8 mouse cellular contexts compared by ENCODE assay signal in genomic region chr15:102028040-102028439, GRCm38 (mm10). TPM values are rescaled to one million over a fixed set of nuclear protein-coding genes. Genes with fewer than 3 reads are reported as not detected.
DNase-seq lines count a peak whose midpoint lies in the region; ATAC-seq and TF ChIP-seq lines count a peak whose summit lies in the region.

Gene Krt18 (plus strand): TSS chr15:102028180.

- peaks cover 4% of the 10 kb centered on the region; the same call in 1 of the 2 replicates for H3K4me1 ChIP-seq in heart, adult 2 months (ENCODE audit: control insufficient read depth, insufficient read depth, low read length)
- H3K4me1 ChIP-seq in embryonic facial prominence, embryonic 14.5 days (ENCODE audit: control insufficient read depth, insufficient read depth, low read length) = peaks cover 25% of the 10 kb centered on the region
- peaks cover 4% of the 10 kb centered on the region; the same call in 1 of the 2 replicates for H3K4me1 ChIP-seq in intestine, postnatal 0 days (replicated peaks; ENCODE audit: control insufficient read depth, insufficient read depth, low read length)
- H3K4me1 ChIP-seq in lung, embryonic 16.5 days (replicated peaks; ENCODE audit: control insufficient read depth, insufficient read depth, low read length) = peaks cover 22% of the 10 kb centered on the region

- peaks cover 2% of the 10 kb centered on the region for H3K27me3 ChIP-seq in heart, adult 2 months (ENCODE audit: control insufficient read depth, insufficient read depth, low read length)
- peaks cover 31% of the 10 kb centered on the region for H3K27me3 ChIP-seq in embryonic facial prominence, embryonic 14.5 days (replicated peaks; ENCODE audit: control insufficient read depth, insufficient read depth, low read length)
- H3K27me3 ChIP-seq in intestine, postnatal 0 days (replicated peaks; ENCODE audit: control insufficient read depth, insufficient read depth, low read length) = no peaks in the 10 kb centered on the region
- peaks cover 2% of the 10 kb centered on the region; the same call in 1 of the 2 replicates for H3K27me3 ChIP-seq in lung, embryonic 16.5 days (ENCODE audit: control insufficient read depth, insufficient read depth, low read depth, low read length)

- no peak for TF ChIP-seq EP300 in heart, adult 2 months (IDR thresholded peaks at IDR 0.05; ENCODE audit: insufficient read depth, low read depth, low read length)

- H3K79me2 ChIP-seq in heart, adult 2 months (replicated peaks; ENCODE audit: control insufficient read depth, insufficient read depth, low read length) = no peaks in the 10 kb centered on the region

- ATAC-seq in embryonic facial prominence, embryonic 14.5 days (ENCODE audit: low read depth) = peak; percentile 32; the same call in 1 of the 2 replicates
- ATAC-seq in intestine, postnatal 0 days = peak; percentile 59
- peak; percentile 56; the same call in 1 of the 2 replicates for ATAC-seq in lung, embryonic 16.5 days (ENCODE audit: low read depth)

- H3K9ac ChIP-seq in heart, adult 2 months (ENCODE audit: low read depth, low read length) = 0 out of 2 replicates have a peak within 1 kb of the TSS, but pooled peaks have one; percentile 11
- peak within 1 kb of the TSS; percentile 37 for H3K9ac ChIP-seq in embryonic facial prominence, embryonic 14.5 days (ENCODE audit: low read depth, low read length)
- peak within 1 kb of the TSS; percentile 76 for H3K9ac ChIP-seq in intestine, postnatal 0 days (ENCODE audit: low read depth, low read length)
- peak within 1 kb of the TSS; percentile 72 for H3K9ac ChIP-seq in lung, embryonic 16.5 days (ENCODE audit: low read length)

- peak in 1 of 2 experiments; percentile 19 for DNase-seq in heart, adult 2 months
- DNase-seq in heart, adult 11 months = no peak
- peak; percentile 57 for DNase-seq in embryonic facial prominence, embryonic 14.5 days (ENCODE audit: low spot score)
- DNase-seq in thymus, postnatal 0 days (ENCODE audit: low spot score) = peak; percentile 7
- no peak for DNase-seq in frontal cortex, postnatal 36 days (ENCODE audit: low spot score in 2 of 2)
- DNase-seq in left cerebral cortex, postnatal 36 days (ENCODE audit: low spot score in 2 of 2) = no peak

- H3K4me2 ChIP-seq in embryonic facial prominence, embryonic 14.5 days (ENCODE audit: low read depth, low read length) = peak within 1 kb of the TSS; percentile 59
- peak within 1 kb of the TSS; percentile 66 for H3K4me2 ChIP-seq in intestine, postnatal 0 days (replicated peaks; ENCODE audit: low read depth)
- H3K4me2 ChIP-seq in lung, embryonic 16.5 days (ENCODE audit: low read depth, low read length) = peak within 1 kb of the TSS; percentile 54

- TF ChIP-seq POLR2A in heart, adult 2 months (IDR thresholded peaks at IDR 0.05; ENCODE audit: insufficient read depth, low read depth, low read length) = no peak

- 5% methylated on average over 28 of the region's 28 CpGs for WGBS in heart, adult 2 months
- under 1% methylated on average over 18 of the region's 28 CpGs for WGBS in embryonic facial prominence, embryonic 14.5 days
- WGBS in intestine, postnatal 0 days = 1% methylated on average over 28 of the region's 28 CpGs
- 1% methylated on average over 28 of the region's 28 CpGs for WGBS in lung, embryonic 16.5 days

- no peaks in the 10 kb centered on the region for H3K9me3 ChIP-seq in embryonic facial prominence, embryonic 14.5 days (ENCODE audit: control insufficient read depth, low read length)
- H3K9me3 ChIP-seq in intestine, postnatal 0 days (ENCODE audit: control insufficient read depth) = no peaks in the 10 kb centered on the region
- H3K9me3 ChIP-seq in lung, embryonic 16.5 days (ENCODE audit: control insufficient read depth, low read length) = no peaks in the 10 kb centered on the region

- H3K4me3 ChIP-seq in heart, adult 2 months = no peak within 1 kb of the TSS
- peak within 1 kb of the TSS; percentile 36 for H3K4me3 ChIP-seq in embryonic facial prominence, embryonic 14.5 days (ENCODE audit: low read depth, low read length)
- peak within 1 kb of the TSS; percentile 66 for H3K4me3 ChIP-seq in intestine, postnatal 0 days (ENCODE audit: low read depth, low read length)
- H3K4me3 ChIP-seq in lung, embryonic 16.5 days (ENCODE audit: low read length) = peak within 1 kb of the TSS; percentile 57

- intact Hi-C loops in heart, adult 2 months (cut with DNase I) = no loop called here
- intact Hi-C loops in left cerebral cortex, postnatal 36 days (cut with DNase I) = no loop called here

- TF ChIP-seq CTCF in heart, adult 2 months (IDR thresholded peaks at IDR 0.05) = no peak
- no peak for TF ChIP-seq CTCF in intestine, postnatal 0 days (IDR thresholded peaks at IDR 0.05; ENCODE audit: low read depth)

- H3K27ac ChIP-seq in heart, adult 2 months = no peak within 1 kb of the TSS
- no peak within 1 kb of the TSS; the same call in 1 of the 2 replicates for H3K27ac ChIP-seq in embryonic facial prominence, embryonic 14.5 days (replicated peaks; ENCODE audit: low read depth, low read length)
- peak within 1 kb of the TSS; percentile 91 for H3K27ac ChIP-seq in intestine, postnatal 0 days (ENCODE audit: low read depth, low read length)
- H3K27ac ChIP-seq in lung, embryonic 16.5 days (ENCODE audit: low read length) = peak within 1 kb of the TSS; percentile 87

- no peaks in the 10 kb centered on the region for H3K36me3 ChIP-seq in heart, adult 2 months (ENCODE audit: control insufficient read depth, insufficient read depth, low read length)
- H3K36me3 ChIP-seq in embryonic facial prominence, embryonic 14.5 days (ENCODE audit: control insufficient read depth, insufficient read depth, low read length) = no peaks in the 10 kb centered on the region
- peaks cover 18% of the 10 kb centered on the region; the same call in 1 of the 2 replicates for H3K36me3 ChIP-seq in intestine, postnatal 0 days (ENCODE audit: control insufficient read depth, insufficient read depth)
- peaks cover 8% of the 10 kb centered on the region; the same call in 1 of the 2 replicates for H3K36me3 ChIP-seq in lung, embryonic 16.5 days (ENCODE audit: control insufficient read depth, insufficient read depth, low read length)

RNA-seq across cellular contexts. Expression of gene Krt18, which starts in this region (rescaled TPM):
- total RNA-seq in heart, adult 2 months (2021) = 1 to 10 TPM; 2.6 to 2.7 TPM
- 2.7 and 6.7 TPM in 2 replicates for polyA plus RNA-seq in heart, adult 2 months (2012; rRNA removed)
- polyA plus RNA-seq in embryonic facial prominence, embryonic 14.5 days (2014; fragmentation: Nextera tagmentation; extraction: Ambion mirVana) = 61.0 and 70.0 TPM in 2 replicates
- 364 and 368 TPM in 2 replicates for polyA plus RNA-seq in intestine, postnatal 0 days (2015; fragmentation: Nextera tagmentation; extraction: Ambion mirVana)
- polyA plus RNA-seq in lung, embryonic 16.5 days (2015; fragmentation: Nextera tagmentation; extraction: Ambion mirVana) = 263 and 293 TPM in 2 replicates
- polyA plus RNA-seq in thymus, postnatal 0 days (2015; fragmentation: Nextera tagmentation; extraction: Ambion mirVana) = 1,281 and 1,324 TPM in 2 replicates
- under 1 TPM in 1 of 2 experiments, not detected in 1; 0.22 TPM for total RNA-seq in left cerebral cortex, postnatal 36 days (2021)

Comparison
In these comparisons a context has a peak if more than half of its experiments do, and no peak if none do; other contexts are left out.
1. DNase-seq: peak in embryonic facial prominence, embryonic 14.5 days (single experiment) and thymus, postnatal 0 days (single experiment); none in heart, adult 11 months (single experiment), frontal cortex, postnatal 36 days (0 of 2) and left cerebral cortex, postnatal 36 days (0 of 2).
2. H3K27ac ChIP-seq: peak in intestine, postnatal 0 days (single experiment) and lung, embryonic 16.5 days (single experiment); none in heart, adult 2 months (single experiment) and embryonic facial prominence, embryonic 14.5 days (single experiment).
3. H3K9ac ChIP-seq: peak in every context shown above with its lines; median percentile 76 in intestine, postnatal 0 days; 72 in lung, embryonic 16.5 days; 37 in embryonic facial prominence, embryonic 14.5 days; 11 in heart, adult 2 months.
4. Peak in every context shown above with its lines, with median percentiles within 50 percentile points of each other: ATAC-seq and H3K4me2 ChIP-seq.